Mouse (Mus musculus): ENCODE measurements at regions not wholly inside any gene's neighbourhood (a gene's known extent, or its start where the extent isn't known, plus 50 kb on each side); places are given as distances from the start of the nearest gene placed in this dataset.

DNA sequence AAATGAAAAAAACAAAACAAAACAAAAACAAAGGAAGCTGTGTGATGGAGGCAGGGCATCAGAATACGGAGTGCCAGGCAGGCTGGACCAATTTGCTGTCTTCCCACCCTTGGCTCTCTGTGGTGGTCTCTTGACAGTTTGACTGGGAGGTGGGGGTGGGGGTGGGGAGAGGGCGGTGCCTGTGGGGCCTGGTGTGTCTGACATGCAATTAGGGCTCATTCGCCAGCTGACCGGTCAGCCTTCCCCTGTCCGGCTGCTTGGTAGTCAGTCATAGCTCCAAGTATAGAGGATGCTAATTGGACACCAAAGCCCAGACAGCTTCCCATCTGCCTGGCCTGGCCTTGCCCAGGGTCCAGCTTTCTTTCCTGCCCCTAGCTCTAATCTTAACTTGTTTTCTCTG lies 225.8 kb upstream of the 4930535I16Rik start:
- no peak overlapping the region for H3K27ac ChIP-seq
- H3K4me2 ChIP-seq (ENCODE audit: low read depth, low read length): no peak overlapping the region
- H3K4me1 ChIP-seq (ENCODE audit: insufficient read depth, low read length): peaks cover 5% of the 10 kb centered on the region; the same call in 1 of the 2 replicates
- WGBS: 28% methylated on average over 5 of the region's 5 CpGs
- H3K9me3 ChIP-seq (ENCODE audit: low read length): no peaks in the 10 kb centered on the region
- no peak overlapping the region for H3K9ac ChIP-seq (replicated peaks; ENCODE audit: low read length)
- DNase-seq (ENCODE audit: low spot score) (no peak), ATAC-seq (no peak)
- 0 out of 2 replicates have a peak, but pooled peaks cover 4% of the 10 kb centered on the region for H3K27me3 ChIP-seq (ENCODE audit: insufficient read depth, low read length)
- no peak overlapping the region for H3K4me3 ChIP-seq (ENCODE audit: low read length)
- no peaks in the 10 kb centered on the region for H3K36me3 ChIP-seq (ENCODE audit: insufficient read depth, low read length)
- no peak for TF ChIP-seq CTCF (IDR thresholded peaks at IDR 0.05; ENCODE audit: low read depth)

DNA sequence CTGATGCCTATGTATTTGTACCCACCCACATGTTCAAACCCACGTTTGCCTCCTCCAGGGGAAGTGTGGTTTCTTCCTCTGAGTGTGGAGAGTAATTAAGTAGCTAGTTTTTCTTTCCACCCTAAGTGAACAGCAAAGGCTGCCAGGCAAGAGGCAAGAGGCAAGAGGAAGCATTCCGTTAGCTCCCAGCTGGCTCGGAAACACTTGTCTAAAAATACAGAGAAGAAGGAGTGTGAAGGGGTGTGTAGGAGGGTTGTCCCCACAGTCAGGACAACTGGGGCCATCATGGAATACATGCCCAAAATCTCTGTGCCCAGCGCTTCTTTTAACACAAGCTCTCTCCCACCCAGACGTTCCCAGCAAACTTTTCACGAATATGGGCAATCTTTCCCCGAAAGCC lies 225.4 kb upstream of the 4930535I16Rik start:
- H3K27me3 ChIP-seq (ENCODE audit: insufficient read depth, low read length): 0 out of 2 replicates have a peak, but pooled peaks cover 4% of the 10 kb centered on the region
- DNase-seq (ENCODE audit: low spot score): no peak
- H3K4me3 ChIP-seq (ENCODE audit: low read length): no peak overlapping the region
- H3K4me1 ChIP-seq (ENCODE audit: insufficient read depth, low read length): peaks cover 5% of the 10 kb centered on the region; the same call in 1 of the 2 replicates
- H3K9ac ChIP-seq (replicated peaks; ENCODE audit: low read length): no peak overlapping the region
- no peaks in the 10 kb centered on the region for H3K36me3 ChIP-seq (ENCODE audit: insufficient read depth, low read length)
- TF ChIP-seq CTCF (IDR thresholded peaks at IDR 0.05; ENCODE audit: low read depth): no peak
- 48% methylated on average over 7 of the region's 7 CpGs for WGBS
- ATAC-seq: no peak
- H3K9me3 ChIP-seq (ENCODE audit: low read length): no peaks in the 10 kb centered on the region
- H3K27ac ChIP-seq: no peak overlapping the region
- H3K4me2 ChIP-seq (ENCODE audit: low read depth, low read length): no peak overlapping the region

DNA sequence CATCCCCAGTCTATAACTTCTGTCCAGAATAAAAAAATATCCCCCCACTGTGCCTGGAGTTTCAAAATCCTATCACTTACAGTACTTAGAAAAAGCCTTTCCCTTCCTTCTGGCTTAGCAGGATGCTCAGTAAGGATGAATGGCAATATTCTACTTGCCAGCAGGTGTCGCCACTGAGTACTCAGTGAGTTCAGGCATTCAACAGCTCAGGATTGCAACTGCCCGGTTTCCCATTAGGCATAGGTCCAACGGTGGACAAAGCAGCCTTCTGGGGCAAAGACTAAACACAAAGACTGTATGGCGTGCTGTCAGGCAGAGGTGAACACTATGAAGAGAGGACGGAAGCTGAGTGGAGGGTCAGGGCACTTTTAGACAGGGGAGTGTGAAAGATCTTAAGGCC lies 224.3 kb upstream of the 4930535I16Rik start:
- Histone ChIP-seq H3K4me1 (ENCODE audit: insufficient read depth, low read length) (peaks cover 5% of the 10 kb centered on the region; the same call in 1 of the 2 replicates), H3K4me2 (ENCODE audit: low read depth, low read length) (no peak overlapping the region), H3K27me3 (ENCODE audit: insufficient read depth, low read length) (0 out of 2 replicates have a peak, but pooled peaks cover 4% of the 10 kb centered on the region), H3K9ac (replicated peaks; ENCODE audit: low read length) (no peak overlapping the region), H3K4me3 (ENCODE audit: low read length) (no peak overlapping the region), H3K9me3 (ENCODE audit: low read length) (no peaks in the 10 kb centered on the region), H3K36me3 (ENCODE audit: insufficient read depth, low read length) (no peaks in the 10 kb centered on the region), H3K27ac (no peak overlapping the region)
- 2% methylated on average over 5 of the region's 5 CpGs for WGBS
- DNase-seq (ENCODE audit: low spot score) (peak; percentile 96), ATAC-seq (peak; percentile 61; the same call in 1 of the 2 replicates)
- TF ChIP-seq CTCF (IDR thresholded peaks at IDR 0.05; ENCODE audit: low read depth): peak; percentile 99

DNA sequence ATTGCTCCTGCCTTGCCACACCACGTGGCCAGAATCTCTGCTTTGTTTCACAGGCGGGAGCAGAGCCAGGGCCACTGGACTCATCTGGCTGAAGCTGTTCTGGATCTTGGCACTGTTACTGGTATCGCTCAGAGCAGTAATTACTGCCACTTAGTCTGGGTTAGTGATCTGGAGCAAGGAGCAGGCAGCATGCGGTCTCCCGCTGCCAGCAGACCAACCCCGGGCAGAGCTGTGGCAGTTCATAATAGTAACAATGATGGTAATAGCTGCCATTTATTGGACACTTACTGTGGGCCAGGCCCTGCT lies 217.3 kb upstream of the 4930535I16Rik start:
- peak; percentile 74 for DNase-seq (ENCODE audit: low spot score)
- H3K4me3 ChIP-seq (ENCODE audit: low read length): no peak overlapping the region
- no peak for TF ChIP-seq CTCF (IDR thresholded peaks at IDR 0.05; ENCODE audit: low read depth)
- H3K27ac ChIP-seq: no peak overlapping the region
- no peaks in the 10 kb centered on the region for H3K36me3 ChIP-seq (ENCODE audit: insufficient read depth, low read length)
- no peak overlapping the region for H3K4me2 ChIP-seq (ENCODE audit: low read depth, low read length)
- no peaks in the 10 kb centered on the region for H3K9me3 ChIP-seq (ENCODE audit: low read length)
- 0 out of 2 replicates have a peak, but pooled peaks cover 7% of the 10 kb centered on the region for H3K27me3 ChIP-seq (ENCODE audit: insufficient read depth, low read length)
- 23% methylated on average over 6 of the region's 6 CpGs for WGBS
- H3K9ac ChIP-seq (replicated peaks; ENCODE audit: low read length): no peak overlapping the region
- H3K4me1 ChIP-seq (ENCODE audit: insufficient read depth, low read length): no peaks in the 10 kb centered on the region
- peak; percentile 88 for ATAC-seq

DNA sequence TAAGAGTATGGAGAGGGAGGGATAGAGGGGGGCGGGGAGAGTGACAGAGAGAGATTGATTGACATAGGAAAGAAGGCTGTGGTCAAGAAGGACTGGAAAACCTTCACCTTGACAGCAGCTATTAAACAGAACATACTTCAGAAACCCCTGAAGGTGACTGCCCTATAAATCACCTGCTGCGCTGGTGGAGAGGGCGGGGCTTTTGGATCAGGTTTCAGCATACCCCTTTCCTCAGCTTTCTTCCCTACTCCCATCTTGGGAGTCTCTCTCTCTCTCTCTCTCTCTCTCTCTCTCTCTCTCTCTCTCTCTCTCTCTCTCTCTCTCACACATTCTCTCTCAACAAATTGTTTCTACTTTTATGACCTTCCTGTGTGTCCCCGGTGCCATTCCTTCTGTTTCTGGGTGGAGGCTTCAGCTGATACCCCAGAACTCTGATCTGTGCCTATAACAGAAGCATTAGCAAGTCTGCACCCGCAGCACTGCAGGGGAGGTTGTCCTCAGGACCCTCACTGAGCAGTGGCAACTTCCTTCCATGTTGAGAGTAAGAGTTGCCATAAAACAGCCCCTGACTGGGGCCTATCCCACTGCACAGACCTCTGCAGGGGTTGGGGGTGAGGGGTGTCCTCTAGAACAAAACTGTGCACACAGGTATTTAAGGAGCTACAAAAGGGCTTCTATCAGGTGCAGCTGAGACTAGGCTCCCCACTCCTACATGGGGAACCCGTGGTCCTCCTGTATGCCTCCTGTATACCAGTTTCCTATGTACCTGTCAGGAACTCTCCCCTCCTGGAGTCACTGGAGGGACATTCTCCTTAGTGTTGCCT lies 216.7 kb upstream of the 4930535I16Rik start:
- ATAC-seq: peak; percentile 20; the same call in 1 of the 2 replicates

DNA sequence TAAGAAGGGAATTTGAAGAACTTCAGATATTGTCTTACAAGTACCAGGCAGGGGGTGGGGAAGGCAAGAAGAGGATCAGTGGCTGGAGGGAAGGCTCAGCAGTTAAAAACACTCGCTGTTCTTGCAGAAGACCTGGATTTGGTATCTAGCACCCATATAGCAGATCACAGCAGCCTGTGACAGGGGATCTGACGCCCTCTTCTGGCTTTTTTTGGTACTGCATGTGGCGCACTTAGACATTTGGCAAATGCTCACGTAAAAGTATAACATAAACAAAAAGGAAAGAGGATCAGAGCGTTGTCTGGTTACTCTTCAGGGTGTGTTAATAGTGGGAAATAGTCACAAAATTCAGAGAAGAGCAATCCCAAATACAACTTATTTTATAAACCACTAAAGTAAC lies 213.1 kb upstream of the 4930535I16Rik start:
- peak; percentile 37 for TF ChIP-seq CTCF (IDR thresholded peaks at IDR 0.05; ENCODE audit: low read depth)

More for the DNA sequence above, 216.7 kb upstream of the 4930535I16Rik start:
- H3K27me3 ChIP-seq (ENCODE audit: insufficient read depth, low read length): 0 out of 2 replicates have a peak, but pooled peaks cover 3% of the 10 kb centered on the region
- 33% methylated on average over 6 of the region's 6 CpGs for WGBS
- H3K9ac ChIP-seq (replicated peaks; ENCODE audit: low read length): no peak overlapping the region
- no peaks in the 10 kb centered on the region for H3K36me3 ChIP-seq (ENCODE audit: insufficient read depth, low read length)
- no peak overlapping the region for H3K27ac ChIP-seq
- no peak overlapping the region for H3K4me2 ChIP-seq (ENCODE audit: low read depth, low read length)
- no peak for DNase-seq (ENCODE audit: low spot score)
- H3K9me3 ChIP-seq (ENCODE audit: low read length): no peaks in the 10 kb centered on the region
- H3K4me1 ChIP-seq (ENCODE audit: insufficient read depth, low read length): no peaks in the 10 kb centered on the region
- H3K4me3 ChIP-seq (ENCODE audit: low read length): no peak overlapping the region
- no peak for TF ChIP-seq CTCF (IDR thresholded peaks at IDR 0.05; ENCODE audit: low read depth)

DNA sequence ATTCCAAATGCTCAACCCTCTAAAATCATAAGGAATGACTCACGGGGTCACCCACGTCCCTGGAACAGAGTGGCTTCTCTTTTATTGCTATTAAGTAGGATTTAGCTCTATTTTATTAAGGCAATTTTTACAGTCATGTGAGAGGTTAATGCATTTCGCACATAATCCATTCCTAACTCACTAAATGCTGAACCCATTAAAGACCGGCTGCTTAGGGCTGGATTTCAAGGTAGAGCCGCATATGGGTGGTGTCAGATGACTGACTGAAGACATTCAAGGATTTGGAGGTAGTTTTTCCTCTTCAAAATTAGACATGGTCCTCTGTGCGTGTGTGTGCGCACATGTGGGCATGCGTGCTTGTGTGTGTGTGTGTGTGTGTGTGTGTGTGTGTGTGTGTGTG lies 208.4 kb upstream of the 4930535I16Rik start:
- no peaks in the 10 kb centered on the region for H3K9me3 ChIP-seq (ENCODE audit: low read length)
- 91% methylated on average over 8 of the region's 8 CpGs for WGBS
- no peaks in the 10 kb centered on the region for H3K4me1 ChIP-seq (ENCODE audit: insufficient read depth, low read length)
- no peak overlapping the region for H3K4me3 ChIP-seq (ENCODE audit: low read length)
- no peak for ATAC-seq
- TF ChIP-seq CTCF (IDR thresholded peaks at IDR 0.05; ENCODE audit: low read depth): no peak
- no peaks in the 10 kb centered on the region for H3K27me3 ChIP-seq (ENCODE audit: insufficient read depth, low read length)
- H3K4me2 ChIP-seq (ENCODE audit: low read depth, low read length): no peak overlapping the region
- no peak overlapping the region for H3K9ac ChIP-seq (replicated peaks; ENCODE audit: low read length)
- no peaks in the 10 kb centered on the region for H3K36me3 ChIP-seq (ENCODE audit: insufficient read depth, low read length)
- H3K27ac ChIP-seq: no peak overlapping the region
- DNase-seq (ENCODE audit: low spot score): no peak

More for the DNA sequence above, 213.1 kb upstream of the 4930535I16Rik start:
- Histone ChIP-seq H3K4me1 (ENCODE audit: insufficient read depth, low read length) (no peaks in the 10 kb centered on the region), H3K27ac (no peak overlapping the region), H3K9ac (replicated peaks; ENCODE audit: low read length) (no peak overlapping the region), H3K27me3 (ENCODE audit: insufficient read depth, low read length) (0 out of 2 replicates have a peak, but pooled peaks cover 3% of the 10 kb centered on the region), H3K4me2 (ENCODE audit: low read depth, low read length) (no peak overlapping the region), H3K4me3 (ENCODE audit: low read length) (no peak overlapping the region), H3K36me3 (ENCODE audit: insufficient read depth, low read length) (no peaks in the 10 kb centered on the region), H3K9me3 (ENCODE audit: low read length) (no peaks in the 10 kb centered on the region)
- ATAC-seq (no peak), DNase-seq (ENCODE audit: low spot score) (no peak)
- WGBS: 75% methylated on average over 5 of the region's 5 CpGs
